Mouse (Mus musculus) intestine, embryonic 15.5 days (tissue): ENCODE measurements around the gene Sfi1. TPM values are rescaled to one million over a fixed set of nuclear protein-coding genes. Genes with fewer than 3 reads are reported as not detected.
"Not testable (repeated sequence)": the region's sequence is repeated elsewhere in the genome, so short reads cannot be mapped to it uniquely, and the experiment has no call there.

Experiments
- ATAC-seq: fragments of 200-750 bp; cut with Nextera tagmentation; 2 replicates; pipeline ENCODE4 v1.8.0; 2017; ENCODE audit warnings: moderate TSS enrichment, moderate library complexity
- H3K27ac ChIP-seq: fragments of 300-500 bp; sonication (generic); 2 replicates; pipeline ENCODE4 v1.5.1; 2015; ENCODE audit warnings: mild to moderate bottlenecking, inconsistent platforms
- H3K27me3 ChIP-seq: fragments of 300-500 bp; sonication (generic); replicated peaks from 2 replicates; pipeline ENCODE4 v1.6.1; 2015; ENCODE audit warnings: inconsistent platforms
- H3K36me3 ChIP-seq: fragments of 300-500 bp; sonication (generic); 2 replicates; pipeline ENCODE4 v1.6.1; 2015; ENCODE audit warnings: inconsistent platforms
- H3K4me1 ChIP-seq: fragments of 300-500 bp; sonication (generic); replicated peaks from 2 replicates; pipeline ENCODE4 v1.6.1; 2015; ENCODE audit warnings: inconsistent platforms
- H3K4me2 ChIP-seq: fragments of 300-500 bp; sonication (generic); replicated peaks from 2 replicates; pipeline ENCODE4 v1.6.1; 2015; ENCODE audit warnings: mild to moderate bottlenecking, inconsistent platforms
- H3K4me3 ChIP-seq: fragments of 300-500 bp; sonication (generic); replicated peaks from 2 replicates; pipeline ENCODE4 v1.5.1; 2015; ENCODE audit warnings: inconsistent platforms
- H3K9ac ChIP-seq: fragments of 300-500 bp; sonication (generic); 2 replicates; pipeline ENCODE4 v1.6.1; 2015; ENCODE audit warnings: inconsistent platforms
- H3K9me3 ChIP-seq: fragments of 300-500 bp; sonication (generic); 2 replicates; pipeline ENCODE4 v1.6.1; 2016; ENCODE audit warnings: inconsistent platforms
- WGBS: fragments of 180-500 bp; shearing (Covaris S2); methylation state at CpG from one replicate; pipeline ENCODE4 v1.1.7; 2015; 5-methylcytosine and 5-hydroxymethylcytosine counted together
- polyA plus RNA-seq: library from polyadenylated mRNA; unstranded; fragments of >200 nt; fragmentation: Nextera tagmentation; extraction: Ambion mirVana; gene quantifications from 2 replicates; pipeline ENCODE4 v1.2.1, GENCODE M21; 2015

Sfi1 gene
- polyA plus RNA-seq, 1 experiment from 2014 or later: 13.0 TPM

- WGBS: 63% methylated on average over 7 of the region's 7 CpGs
Observed at GRCm38 (mm10) chr11:3103619-3104164, 89.6 kb downstream of the Sfi1 start.

GRCm38 (mm10) chr11:3102626-3103025 is 90.6 kb downstream of the Sfi1 start:
- WGBS: 69% methylated on average over 7 of the region's 7 CpGs
- H3K4me1 ChIP-seq, H3K9ac ChIP-seq, H3K27me3 ChIP-seq, H3K27ac ChIP-seq, H3K36me3 ChIP-seq, H3K4me2 ChIP-seq, ATAC-seq, H3K4me3 ChIP-seq: not testable (repeated sequence)
- peaks cover 17% of the 10 kb centered on the region for H3K9me3 ChIP-seq

More at GRCm38 (mm10) chr11:3103619-3104164, 89.6 kb downstream of the Sfi1 start:
- 0 out of 2 replicates have a peak, but pooled peaks have one; percentile 58 for ATAC-seq
- Histone ChIP-seq H3K36me3 (no peaks in the 10 kb centered on the region), H3K4me2 (no peak overlapping the region), H3K4me1 (no peaks in the 10 kb centered on the region), H3K9me3 (peaks cover 17% of the 10 kb centered on the region), H3K27me3 (no peaks in the 10 kb centered on the region), H3K9ac (no peak overlapping the region), H3K27ac (no peak overlapping the region), H3K4me3 (no peak overlapping the region)

- H3K4me3 ChIP-seq: no peak overlapping the region
- 67% methylated on average over 10 of the region's 10 CpGs for WGBS
- no peak overlapping the region for H3K9ac ChIP-seq
- H3K4me2 ChIP-seq: no peak overlapping the region
- H3K9me3 ChIP-seq: peaks cover 17% of the 10 kb centered on the region
- H3K27ac ChIP-seq: no peak overlapping the region
- ATAC-seq: peak; percentile 45; the same call in 1 of the 2 replicates
- no peaks in the 10 kb centered on the region for H3K36me3 ChIP-seq
- H3K4me1 ChIP-seq: no peaks in the 10 kb centered on the region
- no peaks in the 10 kb centered on the region for H3K27me3 ChIP-seq
Observed at GRCm38 (mm10) chr11:3101875-3102494, 91.3 kb downstream of the Sfi1 start.

GRCm38 (mm10) chr11:3101072-3101874 is 92.0 kb downstream of the Sfi1 start:
- WGBS: 74% methylated on average over 25 of the region's 25 CpGs
- no peak overlapping the region for H3K9ac ChIP-seq
- H3K4me3 ChIP-seq: no peak overlapping the region
- H3K36me3 ChIP-seq: no peaks in the 10 kb centered on the region
- no peak overlapping the region for H3K4me2 ChIP-seq
- no peaks in the 10 kb centered on the region for H3K27me3 ChIP-seq
- peaks cover 17% of the 10 kb centered on the region for H3K9me3 ChIP-seq
- no peak overlapping the region for H3K27ac ChIP-seq
- H3K4me1 ChIP-seq: no peaks in the 10 kb centered on the region
- 0 out of 2 replicates have a peak, but pooled peaks have one; percentile 28 for ATAC-seq

- not testable (repeated sequence) for H3K27ac ChIP-seq, H3K9ac ChIP-seq, H3K27me3 ChIP-seq, ATAC-seq, H3K4me1 ChIP-seq, H3K4me3 ChIP-seq, H3K36me3 ChIP-seq, H3K4me2 ChIP-seq
- peaks cover 17% of the 10 kb centered on the region for H3K9me3 ChIP-seq
- WGBS: 74% methylated on average over 12 of the region's 12 CpGs
Observed at GRCm38 (mm10) chr11:3100066-3100645, 93.1 kb downstream of the Sfi1 start.

Other genes starting within 250 kb of the Sfi1 start
- 40.0 and 40.4 TPM in 2 replicates for gene Eif4enif1, start 8.9 kb upstream of the Sfi1 start, polyA plus RNA-seq
- 209 and 211 TPM in 2 replicates for gene Drg1, start 73.0 kb upstream of the Sfi1 start, polyA plus RNA-seq
- 34.2 and 36.1 TPM in 2 replicates for gene Patz1, start 95.4 kb upstream of the Sfi1 start, polyA plus RNA-seq
- gene Pik3ip1, start 136.9 kb upstream of the Sfi1 start, polyA plus RNA-seq: 8.5 and 8.7 TPM in 2 replicates
- gene Limk2, start 215.7 kb upstream of the Sfi1 start, polyA plus RNA-seq: 60.1 and 64.0 TPM in 2 replicates